Mouse (Mus musculus) adrenal gland, postnatal 25 days (tissue): ENCODE measurements at regions not wholly inside any gene's neighbourhood (a gene's known extent, or its start where the extent isn't known, plus 50 kb on each side); places are given as distances from the start of the nearest gene placed in this dataset.

Experiments used
- DNase-seq: peaks from one replicate; pipeline ENCODE4 v3.0.0; 2021; ENCODE audit warnings: mixed read lengths

DNA sequence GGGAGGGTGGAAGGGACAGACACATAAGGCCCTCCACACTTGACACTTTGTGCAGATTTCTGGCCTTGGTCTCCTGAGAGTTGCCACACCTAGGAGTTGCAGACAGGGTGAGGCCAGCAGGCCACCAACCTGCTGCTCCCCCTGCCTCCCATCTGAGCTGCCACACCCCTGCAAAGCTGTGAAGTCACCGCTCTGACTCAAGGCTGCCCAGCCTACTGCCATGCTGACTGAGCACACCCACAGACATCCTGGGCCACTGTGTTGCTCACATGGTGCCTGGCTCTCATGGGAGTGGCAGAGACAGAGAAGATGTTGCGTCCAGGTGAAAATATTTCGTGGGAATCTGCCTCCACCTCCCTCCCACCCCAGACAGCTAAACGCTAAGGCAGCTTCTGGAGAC lies 150.3 kb downstream of the Tfap2c start:
- no peak for DNase-seq

DNA sequence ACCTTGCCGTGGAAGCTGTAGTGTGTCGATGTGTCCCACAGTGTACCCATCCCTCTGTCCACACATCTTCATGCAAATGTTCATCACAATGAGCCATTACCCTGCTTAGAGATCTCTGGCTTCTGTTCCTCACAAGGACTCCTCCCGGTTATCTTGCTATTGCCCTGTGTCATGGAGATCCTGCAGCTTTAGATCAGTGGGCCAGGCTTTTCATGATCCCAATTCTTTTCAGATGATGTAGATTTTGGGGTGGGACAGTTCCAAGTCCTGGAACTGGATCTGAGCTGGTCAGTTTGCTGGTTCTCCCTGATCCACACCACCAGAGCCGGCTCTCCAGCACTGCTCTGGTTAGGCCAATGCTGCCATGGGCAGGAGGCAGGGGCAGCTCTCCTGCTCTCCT lies 161.2 kb downstream of the Tfap2c start:
- no peak for DNase-seq

DNA sequence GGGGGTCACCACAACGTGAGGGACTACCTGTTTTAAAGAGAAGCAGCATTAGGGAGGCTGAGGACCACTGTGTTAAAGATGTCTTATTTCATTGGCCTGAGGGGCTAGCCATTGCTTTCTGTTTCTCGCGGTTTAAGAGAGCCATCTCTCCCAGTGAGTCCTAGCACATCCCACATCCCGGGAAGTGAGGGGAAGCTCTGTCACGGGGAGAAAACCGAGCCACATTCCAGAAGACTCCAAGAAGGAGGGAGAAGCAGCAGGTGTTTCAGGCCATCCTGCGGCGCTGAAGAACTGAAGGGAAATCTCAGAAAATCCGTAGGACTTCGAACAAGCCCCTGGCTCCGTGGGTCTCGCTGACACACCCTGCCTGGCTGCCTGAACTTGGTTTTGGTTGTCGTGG lies 177.3 kb downstream of the Tfap2c start:
- no peak for DNase-seq

DNA sequence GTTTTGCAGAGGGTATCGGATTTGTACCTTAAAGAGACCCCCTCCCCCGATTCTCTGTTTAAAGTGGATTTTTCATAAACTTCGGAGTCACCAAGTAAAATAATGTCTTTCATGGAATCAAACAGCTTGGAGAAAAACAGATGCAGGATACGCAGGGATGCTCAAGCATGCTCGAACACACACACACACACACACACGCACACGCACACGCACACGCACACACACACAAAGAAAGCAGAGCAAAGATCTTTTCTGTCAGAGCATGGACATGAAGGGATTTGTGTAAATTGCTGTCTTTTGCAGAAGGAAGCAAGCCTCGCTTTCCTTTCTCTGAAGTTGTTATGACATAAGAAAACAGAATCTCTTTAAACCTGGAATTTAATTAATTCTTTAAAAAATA lies 178.2 kb downstream of the Tfap2c start:
- DNase-seq = no peak

DNA sequence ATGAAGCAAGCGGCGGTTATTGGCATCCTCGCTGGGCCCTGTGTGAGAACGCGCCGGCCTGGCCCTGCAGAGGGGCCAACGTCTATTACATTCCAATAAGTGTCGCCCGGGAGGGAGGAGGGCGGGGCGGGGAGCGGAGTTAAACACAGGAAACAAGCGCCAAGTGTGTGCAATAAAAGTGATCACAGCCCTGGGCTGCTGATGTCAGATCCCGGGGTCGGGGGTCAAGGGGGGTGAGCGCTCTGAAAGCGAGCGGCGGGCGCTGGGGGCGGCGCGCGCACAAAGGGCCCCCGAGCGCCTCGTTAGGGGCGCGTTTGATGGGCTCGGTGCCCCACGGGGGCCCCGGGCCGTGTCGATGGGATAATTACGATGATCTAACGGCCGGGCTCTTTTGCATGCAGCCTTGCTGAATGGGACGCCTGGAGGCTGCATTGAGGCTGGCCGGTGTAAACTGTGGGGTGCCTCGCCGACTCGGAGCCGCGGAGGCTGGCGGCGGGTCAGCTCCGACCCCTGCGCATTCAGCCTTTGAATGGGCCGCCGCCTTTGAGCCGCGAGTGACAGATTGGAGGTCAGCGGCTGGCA lies 178.9 kb downstream of the Tfap2c start:
- DNase-seq = peak; percentile 22

DNA sequence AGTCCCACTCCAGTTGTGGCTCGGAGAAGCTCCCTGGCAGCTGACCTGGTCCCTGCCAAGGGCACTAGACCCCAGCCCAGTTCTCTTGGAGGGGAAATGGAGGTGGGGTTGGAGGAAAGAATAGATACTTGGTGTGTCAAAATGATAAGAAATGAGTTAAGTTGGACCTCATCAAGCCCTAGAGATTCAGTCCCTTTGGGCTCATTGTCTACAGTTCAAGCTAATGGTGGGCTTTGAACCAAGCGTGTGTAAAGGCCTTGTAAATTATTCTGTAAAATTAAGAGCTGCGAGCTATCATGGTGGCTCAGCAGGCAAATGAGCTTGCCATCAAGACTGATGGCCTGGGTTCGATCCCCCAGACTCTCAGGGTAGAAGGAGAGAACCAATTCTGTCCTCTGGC lies 179.8 kb downstream of the Tfap2c start:
- DNase-seq = no peak

DNA sequence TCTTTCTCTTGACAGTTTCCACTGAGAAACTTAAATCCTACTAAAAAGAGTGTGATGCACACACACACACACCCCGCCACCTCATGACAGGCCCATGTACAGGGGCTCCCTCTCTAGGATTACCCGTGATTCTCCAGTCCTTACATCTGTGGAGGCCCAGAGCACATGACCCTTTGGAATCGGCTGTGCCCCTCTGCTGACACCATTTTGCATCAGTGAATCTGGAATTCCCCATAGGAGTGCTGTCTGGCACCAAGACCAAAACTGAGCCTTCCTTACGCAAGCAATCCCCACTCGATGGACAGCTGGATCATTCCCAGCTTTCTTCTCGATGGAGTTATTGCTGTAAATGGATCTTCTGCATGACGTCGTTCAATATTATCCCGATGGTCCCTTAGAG lies 180.3 kb downstream of the Tfap2c start:
- DNase-seq = no peak

DNA sequence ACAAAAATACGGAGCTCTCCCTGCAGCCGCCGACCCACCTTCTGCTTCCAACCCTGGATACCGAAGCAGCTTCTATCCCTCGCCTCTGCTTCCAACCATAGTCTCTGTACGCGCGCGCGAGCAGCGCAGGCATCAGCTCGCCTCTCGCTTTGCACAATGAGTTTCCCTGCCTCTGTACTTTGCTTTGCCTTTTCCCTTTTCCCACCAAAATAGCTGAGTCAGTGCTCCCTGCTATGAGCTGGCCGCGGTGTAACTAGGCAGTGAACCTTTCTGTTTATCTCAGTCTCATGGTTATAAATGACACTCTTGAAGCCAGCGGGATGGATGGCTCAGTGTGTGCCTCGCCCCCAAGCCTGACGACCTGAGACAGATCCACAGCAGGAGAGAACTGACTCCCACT lies 182.0 kb downstream of the Tfap2c start:
- DNase-seq = no peak

DNA sequence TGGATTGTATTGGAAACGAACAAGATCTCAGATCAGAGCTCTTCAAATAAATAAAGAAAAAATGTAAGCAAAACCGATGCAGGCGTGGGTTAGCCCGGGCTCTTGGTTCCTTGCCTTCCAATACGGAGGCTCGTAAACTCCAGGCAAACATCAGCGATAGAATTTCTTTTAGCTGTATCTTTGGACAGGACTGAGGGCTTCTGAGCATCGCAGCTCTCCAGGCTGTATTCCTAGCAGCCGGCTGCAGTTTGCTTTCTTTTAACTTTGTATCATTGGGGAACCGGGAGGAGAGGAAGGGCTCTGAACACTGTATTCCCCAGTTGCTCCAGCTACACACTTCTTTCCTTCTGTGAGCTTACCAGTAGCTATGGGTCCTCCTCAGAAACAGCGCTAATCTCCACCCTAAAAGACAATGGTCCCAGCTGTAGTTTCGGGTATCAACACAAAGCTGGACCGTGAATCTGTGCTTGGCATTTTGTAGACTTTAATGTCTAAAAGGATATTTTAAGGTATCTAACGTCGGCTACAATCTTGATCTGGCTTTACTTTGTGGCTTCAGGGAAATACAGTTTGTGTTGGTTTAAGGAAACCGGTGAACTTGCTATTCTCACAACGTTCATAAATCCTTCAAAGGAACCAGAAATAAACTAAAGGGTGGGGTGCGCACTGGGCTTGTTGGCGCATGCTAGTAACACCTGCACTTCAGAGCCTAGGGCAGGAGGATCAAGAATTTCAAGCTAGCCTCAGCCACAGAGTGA lies 183.2 kb downstream of the Tfap2c start:
- no peak for DNase-seq

DNA sequence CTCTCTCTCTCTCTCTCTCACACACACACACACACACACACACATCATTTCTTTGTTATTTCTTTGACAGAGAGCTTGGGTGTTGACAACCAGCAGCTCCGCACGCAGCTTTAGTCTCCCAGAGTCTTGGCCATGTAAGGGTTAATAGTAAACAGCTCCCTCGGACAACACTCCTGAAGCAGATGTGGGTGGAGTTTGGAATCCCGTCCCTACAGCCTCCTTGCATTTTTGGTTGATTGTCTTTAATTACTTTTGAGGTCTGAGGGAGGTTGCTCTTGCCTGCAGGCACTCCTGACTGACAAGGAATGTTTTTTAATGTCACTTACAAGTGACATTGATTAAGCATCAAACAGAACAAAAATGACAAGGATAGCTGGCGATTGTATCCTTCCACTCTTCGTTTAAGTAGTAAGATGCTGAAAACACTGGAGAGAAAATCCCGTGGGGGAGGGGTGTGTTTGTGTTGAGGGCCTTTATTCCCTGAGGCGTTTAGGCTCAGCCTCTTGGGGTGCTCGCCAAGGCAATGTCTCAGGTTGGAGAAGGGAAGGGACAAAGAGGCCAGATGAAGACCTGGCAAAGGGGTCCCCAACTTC lies 184.1 kb downstream of the Tfap2c start:
- no peak for DNase-seq

DNA sequence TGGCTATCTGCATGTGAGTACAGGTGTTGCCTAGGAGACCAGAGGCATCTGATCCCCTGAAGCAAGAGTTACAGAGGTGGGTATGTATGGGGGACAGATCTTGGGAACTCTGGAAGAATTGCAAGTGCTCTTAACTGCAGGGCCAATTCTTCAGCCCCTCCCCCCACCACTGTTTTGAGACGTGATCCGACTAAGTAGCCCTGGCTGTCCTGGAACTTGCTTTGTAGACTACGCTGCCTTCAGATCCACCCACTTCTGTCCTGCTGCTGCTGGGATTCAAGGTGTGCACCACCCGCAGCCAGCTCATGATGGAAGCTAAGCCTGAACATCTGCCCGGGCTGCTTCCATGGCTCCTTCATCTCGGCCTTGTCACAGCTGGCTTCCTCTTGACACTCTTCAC lies 186.2 kb downstream of the Tfap2c start:
- DNase-seq = no peak

DNA sequence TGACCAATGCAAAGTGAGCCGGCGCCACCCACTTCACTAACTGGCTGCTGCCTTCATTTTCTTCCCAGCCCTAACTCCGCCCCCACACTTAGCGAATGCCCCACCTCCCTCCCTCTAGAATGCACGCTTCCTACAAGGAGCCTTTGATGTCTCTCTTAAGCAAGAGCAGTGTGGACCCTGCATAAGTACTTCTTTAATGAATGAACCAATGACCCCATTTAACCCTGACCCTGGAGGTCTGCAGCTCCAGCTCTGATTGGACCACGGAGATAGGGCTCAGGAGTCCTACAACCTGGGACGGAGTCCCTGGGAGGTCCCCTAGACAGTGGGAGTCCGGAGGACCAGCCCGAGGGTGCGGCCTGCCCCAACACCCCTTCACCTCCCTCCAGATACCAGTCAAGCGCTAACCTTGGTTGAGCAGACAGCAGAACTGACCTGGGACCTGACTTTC lies 189.7 kb downstream of the Tfap2c start:
- no peak for DNase-seq

DNA sequence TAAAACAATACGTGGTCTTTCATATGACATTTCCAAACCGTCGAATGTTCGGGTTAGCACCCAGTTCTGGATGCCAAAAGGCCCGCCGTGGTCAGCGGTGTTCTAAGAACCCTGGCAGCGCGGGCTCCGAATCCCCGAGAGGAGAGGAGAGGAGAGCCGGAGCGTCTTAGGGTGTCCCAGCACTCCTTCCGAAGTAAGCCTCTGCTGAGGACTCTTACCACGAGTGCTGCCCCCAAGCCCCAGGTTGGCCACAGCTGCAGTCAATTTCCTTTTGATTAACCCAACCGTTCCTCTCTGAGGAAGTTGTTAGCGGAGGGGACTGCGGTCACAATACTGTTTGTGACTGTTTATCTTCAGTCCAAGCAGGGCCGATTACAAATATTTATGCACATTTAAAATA lies 190.1 kb downstream of the Tfap2c start:
- DNase-seq = no peak

DNA sequence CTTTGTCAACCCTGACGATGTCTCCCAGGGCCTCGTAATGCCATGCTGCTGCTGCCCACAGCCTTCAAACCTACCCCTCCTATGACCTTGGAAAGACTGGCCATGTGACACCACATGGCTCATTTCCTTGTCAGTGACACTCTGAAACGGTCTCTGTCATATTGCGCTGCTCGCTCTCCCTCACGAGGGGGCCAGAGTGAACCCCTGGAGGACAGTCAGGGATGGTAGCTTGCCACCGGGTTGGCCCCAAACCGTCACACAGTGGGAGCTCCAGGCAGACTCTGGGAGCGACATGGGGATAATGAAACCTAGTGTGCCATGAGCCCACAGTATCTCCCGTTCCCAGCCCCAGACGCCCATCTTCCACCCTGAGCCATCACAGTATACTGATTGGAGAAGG lies 188.8 kb downstream of the Bmp7 start:
- DNase-seq = no peak

DNA sequence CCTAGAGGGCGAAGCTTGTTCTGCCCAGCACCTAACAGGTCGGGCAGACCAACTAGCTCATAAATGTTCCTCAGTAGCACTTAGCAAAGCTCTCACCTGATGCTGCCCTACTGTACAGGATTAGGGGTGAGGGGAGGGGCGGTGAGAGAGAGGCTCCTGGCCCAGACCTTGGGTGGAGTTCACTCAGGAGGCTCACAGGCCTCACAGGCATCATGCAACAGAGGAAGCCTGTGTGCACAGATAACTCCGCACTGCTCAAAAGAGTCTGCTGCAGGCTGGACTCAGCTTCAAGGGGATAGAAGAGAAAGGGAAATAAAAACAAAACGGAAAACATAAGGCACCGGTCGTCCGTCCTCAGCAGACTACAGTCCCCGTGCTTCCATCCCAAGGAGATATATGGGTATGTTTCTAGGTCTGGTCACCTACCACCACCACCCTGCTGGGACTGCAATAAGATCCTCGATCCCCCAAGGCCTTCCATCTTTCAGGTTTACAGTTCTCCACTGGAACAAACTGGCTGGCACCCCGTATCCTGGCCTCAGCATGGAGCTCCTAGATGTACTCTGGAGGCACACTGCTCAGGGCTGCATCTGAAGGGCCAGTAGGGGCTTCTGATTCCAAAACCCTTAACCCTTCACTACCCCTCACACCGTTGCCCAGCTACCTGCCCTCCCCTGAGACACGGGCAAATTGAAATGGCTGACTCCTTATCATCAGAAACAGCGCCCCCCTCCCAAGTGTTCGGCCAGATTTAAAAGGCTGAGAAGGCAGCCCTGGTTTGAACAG lies 184.2 kb downstream of the Bmp7 start:
- no peak for DNase-seq

DNA sequence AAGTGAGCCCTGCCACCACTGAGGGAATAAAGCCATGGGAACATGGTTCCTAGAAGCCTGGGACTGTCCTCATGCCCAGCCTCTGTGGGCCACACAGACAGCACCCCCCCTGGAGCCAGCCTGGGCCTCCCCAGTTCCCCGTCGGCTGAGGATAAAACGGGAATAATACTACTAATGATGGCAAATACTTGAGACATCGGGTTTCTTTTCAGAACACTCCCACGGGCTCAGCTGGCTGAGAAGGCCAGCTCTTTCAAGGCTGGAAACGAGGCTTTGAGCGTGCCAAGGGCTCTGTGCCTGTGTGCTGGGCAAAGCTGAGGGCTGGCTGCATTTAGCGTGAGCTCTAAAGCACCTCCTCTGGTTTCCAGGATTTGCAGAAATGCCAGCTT lies 183.7 kb downstream of the Bmp7 start:
- DNase-seq = peak; percentile 15

DNA sequence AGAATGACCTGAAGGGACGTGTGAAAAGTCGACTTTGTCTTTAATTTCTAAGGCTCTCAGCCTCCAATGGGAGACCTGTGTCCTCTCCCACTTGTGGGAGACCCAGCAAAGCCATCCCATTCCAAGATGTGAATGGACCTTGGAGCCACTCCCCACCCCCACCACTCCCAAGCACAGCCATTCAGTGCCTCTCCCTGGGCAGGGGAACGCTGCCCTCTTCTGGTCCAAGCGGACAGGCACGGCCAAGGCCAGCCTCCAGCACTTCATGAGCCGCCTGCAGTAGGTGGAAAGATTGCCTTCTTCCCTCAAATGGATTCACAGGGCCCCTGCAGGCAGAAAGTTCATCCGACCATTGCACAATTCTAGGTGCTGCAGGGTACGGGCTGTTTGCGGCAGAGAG lies 181.6 kb downstream of the Bmp7 start:
- DNase-seq = peak; percentile 61

DNA sequence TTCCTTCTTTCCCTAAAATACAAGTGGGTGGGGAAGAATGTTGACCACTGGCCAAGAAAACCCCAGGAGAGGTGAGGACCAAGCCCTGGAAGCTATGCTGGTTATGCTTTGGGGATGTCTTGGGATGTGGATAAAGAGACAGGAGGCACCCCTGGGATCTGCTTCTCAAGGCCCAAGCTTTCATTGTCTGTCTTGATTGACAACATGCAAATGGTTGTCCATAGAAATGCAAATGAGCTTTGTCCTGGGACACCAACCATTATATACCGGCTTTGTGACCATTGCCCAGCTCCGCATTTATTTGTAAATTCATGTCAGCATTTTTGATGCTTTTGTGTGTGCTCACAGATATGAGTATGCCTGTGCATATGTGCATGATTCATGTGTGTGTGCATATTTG lies 174.9 kb downstream of the Bmp7 start:
- no peak for DNase-seq

DNA sequence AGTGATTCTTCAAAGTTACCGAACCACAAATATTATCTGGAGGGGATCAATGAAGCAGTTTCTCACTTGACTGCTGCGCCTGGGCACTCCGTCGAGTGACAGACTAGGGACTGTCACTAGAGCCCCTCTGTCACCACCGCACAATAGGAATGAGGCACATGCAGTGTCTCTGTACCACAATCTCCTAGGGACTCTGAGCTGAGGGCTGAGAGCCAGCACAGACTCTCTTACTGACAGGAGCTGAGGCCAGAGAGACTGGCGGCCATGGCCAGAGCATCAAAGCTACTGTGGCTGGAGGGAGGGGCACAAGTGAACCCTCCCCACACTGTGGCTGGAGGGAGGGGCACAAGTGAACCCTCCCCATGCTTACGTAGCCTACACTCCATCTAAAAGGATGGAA lies 173.7 kb downstream of the Bmp7 start:
- DNase-seq = no peak

DNA sequence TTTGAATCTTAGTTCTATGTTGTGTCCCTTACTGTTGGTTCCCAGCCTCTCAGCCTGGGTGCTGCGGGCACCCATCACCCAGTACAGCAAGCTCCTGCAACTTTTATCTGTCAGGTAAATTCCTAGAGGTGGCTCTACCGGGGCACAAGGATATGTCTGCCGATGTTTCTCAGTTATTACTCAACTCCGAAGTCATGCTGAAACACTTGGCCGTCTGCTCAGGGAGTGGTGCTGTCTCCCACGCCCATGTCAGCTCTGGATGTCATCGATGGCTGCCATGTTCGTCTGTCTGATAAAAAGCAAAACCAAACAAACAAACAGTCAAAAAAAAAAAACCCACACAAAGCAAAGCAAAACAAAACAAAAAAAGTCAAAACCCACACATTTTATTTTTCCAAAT lies 171.4 kb downstream of the Bmp7 start:
- no peak for DNase-seq

DNA sequence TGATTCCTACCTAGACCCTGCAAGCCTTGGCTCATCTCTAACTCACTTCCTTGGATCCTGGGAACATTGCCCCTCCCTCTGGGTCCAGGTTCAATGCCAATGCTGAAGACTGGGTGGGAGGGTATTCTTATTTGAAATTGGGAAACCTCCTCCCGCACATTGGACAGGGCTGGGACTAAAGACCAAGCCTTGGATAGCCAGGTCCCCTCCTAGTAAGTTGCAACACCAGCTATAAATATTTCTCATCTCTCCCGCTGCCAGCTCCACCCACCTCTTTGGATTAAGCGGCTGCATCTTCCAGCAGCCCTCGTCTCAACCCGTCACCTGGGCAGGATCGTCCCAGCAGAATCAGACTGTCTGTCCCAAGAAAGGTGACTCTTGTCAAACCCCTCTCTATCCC lies 170.1 kb downstream of the Bmp7 start:
- DNase-seq = no peak

DNA sequence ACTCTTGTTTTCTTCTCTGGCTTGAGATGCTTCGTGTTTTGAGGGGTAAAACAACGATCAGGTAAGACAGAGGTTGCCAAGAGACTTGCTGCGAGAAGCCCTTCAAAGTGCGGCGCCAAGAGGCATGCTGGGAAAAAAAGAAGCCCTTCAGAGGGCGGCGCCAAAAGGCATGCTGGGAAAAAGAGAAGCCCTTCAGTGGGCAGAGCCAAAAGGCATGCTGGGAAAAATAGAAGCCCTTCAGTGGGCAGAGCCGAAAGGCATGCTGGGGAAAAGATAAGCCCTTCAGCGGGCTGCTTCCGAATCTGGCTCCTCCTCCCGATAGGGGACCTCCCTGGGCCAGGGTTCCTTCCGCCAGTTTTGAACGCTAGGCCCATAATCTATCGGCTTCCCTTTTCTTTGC lies 169.5 kb downstream of the Bmp7 start:
- no peak for DNase-seq

DNA sequence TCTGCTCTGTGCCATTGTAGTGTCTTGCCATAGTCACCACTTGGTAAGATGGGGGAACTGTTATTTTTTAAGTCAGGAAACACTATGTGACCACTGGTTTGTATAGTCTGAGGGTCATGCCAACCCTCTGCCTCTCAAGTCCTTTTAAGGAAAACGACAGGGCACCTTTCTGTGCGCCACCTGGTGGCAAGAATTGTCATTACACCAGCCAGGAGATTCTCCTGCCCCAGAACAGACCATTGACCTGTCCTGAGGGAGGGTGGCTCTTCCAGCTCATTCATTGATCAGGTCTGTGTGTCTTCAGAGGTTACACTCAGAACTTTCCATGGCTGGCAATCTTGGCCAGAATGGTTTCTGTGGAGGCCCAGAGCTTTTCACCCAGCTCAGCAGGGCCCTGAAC lies 166.9 kb downstream of the Bmp7 start:
- peak; percentile 80 for DNase-seq
